Mouse (Mus musculus) intestine, postnatal 0 days (tissue): ENCODE measurements at regions not wholly inside any gene's neighbourhood (a gene's known extent, or its start where the extent isn't known, plus 50 kb on each side); places are given as distances from the start of the nearest gene placed in this dataset.
"Not testable (repeated sequence)": the region's sequence is repeated elsewhere in the genome, so short reads cannot be mapped to it uniquely, and the experiment has no call there.

ENCODE experiments used
- ATAC-seq: fragments of 200-750 bp; cut with Nextera tagmentation; 2 replicates; pipeline ENCODE4 v1.8.0; 2017; ENCODE audit warnings: mild to moderate bottlenecking, moderate TSS enrichment, moderate library complexity
- H3K27ac ChIP-seq: fragments of 300-500 bp; sonication (generic); 2 replicates; pipeline ENCODE4 v1.5.1; 2014; ENCODE audit warnings: mild to moderate bottlenecking, low read depth, low read length, moderate library complexity
- H3K27me3 ChIP-seq: fragments of 300-500 bp; sonication (generic); replicated peaks from 2 replicates; pipeline ENCODE4 v1.6.1; 2014; ENCODE audit warnings: low read length, mixed read lengths; ENCODE audit not compliant: control insufficient read depth, insufficient read depth
- H3K36me3 ChIP-seq: fragments of 300-500 bp; sonication (generic); 2 replicates; pipeline ENCODE4 v1.6.1; 2014; ENCODE audit warnings: mild to moderate bottlenecking, moderate library complexity; ENCODE audit not compliant: control insufficient read depth, insufficient read depth
- H3K4me1 ChIP-seq: fragments of 300-500 bp; sonication (generic); replicated peaks from 2 replicates; pipeline ENCODE4 v1.6.1; 2014; ENCODE audit warnings: antibody characterized with exemption, low read length, mixed read lengths; ENCODE audit not compliant: control insufficient read depth, insufficient read depth
- H3K4me2 ChIP-seq: fragments of 300-500 bp; sonication (generic); replicated peaks from 2 replicates; pipeline ENCODE4 v1.6.1; 2014; ENCODE audit warnings: low read depth, mild to moderate bottlenecking, moderate library complexity
- H3K4me3 ChIP-seq: fragments of 300-500 bp; sonication (generic); 2 replicates; pipeline ENCODE4 v1.5.1; 2014; ENCODE audit warnings: low read depth, low read length
- H3K9ac ChIP-seq: fragments of 300-500 bp; sonication (generic); 2 replicates; pipeline ENCODE4 v1.6.1; 2014; ENCODE audit warnings: mild to moderate bottlenecking, low read depth, low read length
- H3K9me3 ChIP-seq: fragments of 300-500 bp; sonication (generic); 2 replicates; pipeline ENCODE4 v1.6.1; 2016; ENCODE audit warnings: mixed run types; ENCODE audit not compliant: control insufficient read depth
- CTCF ChIP-seq: sonication (generic); IDR thresholded peaks from 2 replicates; pipeline ENCODE4 v1.5.1; 2016; ENCODE audit warnings: low read depth, mild to moderate bottlenecking, control low read depth, antibody characterized with exemption, moderate library complexity
- WGBS: fragments of 180-500 bp; shearing (Covaris S2); extraction: QIAGEN DNeasy Blood & Tissue Kit; methylation state at CpG from one replicate; pipeline ENCODE4 v1.1.7; 2014; 5-methylcytosine and 5-hydroxymethylcytosine counted together

- not testable (repeated sequence) for H3K9me3 ChIP-seq, H3K27ac ChIP-seq, H3K4me1 ChIP-seq, H3K36me3 ChIP-seq, H3K27me3 ChIP-seq
- peak; percentile 95 for ATAC-seq
- Histone ChIP-seq H3K4me3 (peak overlapping the region; percentile 53), H3K4me2 (peak overlapping the region; percentile 66), H3K9ac (peak overlapping the region; percentile 22; the same call in 1 of the 2 replicates)
- WGBS = 2% methylated on average over 27 of the region's 27 CpGs
Observed at GRCm38 (mm10) chr13:74563483-74564330, 69.9 kb upstream of the Zfp825 start.

- not testable (repeated sequence) for ATAC-seq, H3K36me3 ChIP-seq, H3K27me3 ChIP-seq, H3K27ac ChIP-seq, H3K4me1 ChIP-seq, H3K9me3 ChIP-seq
- Histone ChIP-seq H3K4me3 (peak overlapping the region; percentile 53), H3K9ac (peak overlapping the region; percentile 22; the same call in 1 of the 2 replicates), H3K4me2 (peak overlapping the region; percentile 66)
- 16% methylated on average over 2 of the region's 2 CpGs for WGBS
Observed at GRCm38 (mm10) chr13:74564331-74564727, 70.5 kb upstream of the Zfp825 start.

- peak; percentile 53 for TF ChIP-seq CTCF
- 68% methylated on average over 4 of the region's 4 CpGs for WGBS
- H3K4me1 ChIP-seq, H3K4me3 ChIP-seq, ATAC-seq, H3K4me2 ChIP-seq, H3K27ac ChIP-seq, H3K27me3 ChIP-seq, H3K9ac ChIP-seq, H3K9me3 ChIP-seq, H3K36me3 ChIP-seq: not testable (repeated sequence)
Observed at GRCm38 (mm10) chr13:74569967-74570366, 69.4 kb upstream of the Erap1 start.
